Mouse (Mus musculus) hindbrain, embryonic 14.5 days (tissue): ENCODE results near the gene Nit1. TPM values are rescaled to one million over a fixed set of nuclear protein-coding genes. Genes with fewer than 3 reads are reported as not detected.
"Not testable (repeated sequence)": the region's sequence is repeated elsewhere in the genome, so short reads cannot be mapped to it uniquely, and the experiment has no call there.

ENCODE experiments used
- ATAC-seq: fragments of 200-750 bp; cut with Nextera tagmentation; 2 replicates; pipeline ENCODE4 v1.8.0; 2017; ENCODE audit warnings: moderate number of reproducible peaks, mild to moderate bottlenecking, moderate TSS enrichment, moderate library complexity; ENCODE audit not compliant: low FRiP score
- DNase-seq: peaks from one replicate; pipeline ENCODE4 v3.0.0-alpha.2; 2015; ENCODE audit warnings: low spot score
- H3K27ac ChIP-seq: fragments of 300-500 bp; sonication (generic); 2 replicates; pipeline ENCODE4 v1.5.1; 2014; ENCODE audit warnings: mild to moderate bottlenecking, moderate library complexity
- H3K27me3 ChIP-seq: fragments of 300-500 bp; sonication (generic); 2 replicates; pipeline ENCODE4 v1.6.1; 2014; ENCODE audit warnings: mild to moderate bottlenecking, low read length, mixed read lengths; ENCODE audit not compliant: control insufficient read depth, insufficient read depth
- H3K36me3 ChIP-seq: fragments of 300-500 bp; sonication (generic); replicated peaks from 2 replicates; pipeline ENCODE4 v1.6.1; 2014; ENCODE audit not compliant: control insufficient read depth, insufficient read depth
- H3K4me1 ChIP-seq: fragments of 300-500 bp; sonication (generic); replicated peaks from 2 replicates; pipeline ENCODE4 v1.6.1; 2014; ENCODE audit warnings: antibody characterized with exemption, low read length, mixed read lengths; ENCODE audit not compliant: control insufficient read depth, insufficient read depth
- H3K4me2 ChIP-seq: fragments of 300-500 bp; sonication (generic); replicated peaks from 2 replicates; pipeline ENCODE4 v1.6.1; 2014; ENCODE audit warnings: mild to moderate bottlenecking, moderate library complexity
- H3K4me3 ChIP-seq: fragments of 300-500 bp; sonication (generic); replicated peaks from 2 replicates; pipeline ENCODE4 v1.5.1; 2014; ENCODE audit warnings: mild to moderate bottlenecking, low read length
- H3K9ac ChIP-seq: fragments of 300-500 bp; sonication (generic); 2 replicates; pipeline ENCODE4 v1.6.1; 2014
- H3K9me3 ChIP-seq: fragments of 300-500 bp; sonication (generic); 2 replicates; pipeline ENCODE4 v1.6.1; 2016; ENCODE audit warnings: low read length; ENCODE audit not compliant: control insufficient read depth
- WGBS: fragments of 180-500 bp; shearing (Covaris S2); extraction: QIAGEN DNeasy Blood & Tissue Kit; methylation state at CpG from one replicate; pipeline ENCODE4 v1.1.7; 2014; 5-methylcytosine and 5-hydroxymethylcytosine counted together
- polyA plus RNA-seq: library from polyadenylated mRNA; unstranded; fragments of >200 nt; fragmentation: Nextera tagmentation; extraction: Ambion mirVana; gene quantifications from 2 replicates; pipeline ENCODE4 v1.2.1, GENCODE M21; 2014

Nit1 gene
- polyA plus RNA-seq, 1 experiment from 2014 or later: 36.6 TPM

DNA sequence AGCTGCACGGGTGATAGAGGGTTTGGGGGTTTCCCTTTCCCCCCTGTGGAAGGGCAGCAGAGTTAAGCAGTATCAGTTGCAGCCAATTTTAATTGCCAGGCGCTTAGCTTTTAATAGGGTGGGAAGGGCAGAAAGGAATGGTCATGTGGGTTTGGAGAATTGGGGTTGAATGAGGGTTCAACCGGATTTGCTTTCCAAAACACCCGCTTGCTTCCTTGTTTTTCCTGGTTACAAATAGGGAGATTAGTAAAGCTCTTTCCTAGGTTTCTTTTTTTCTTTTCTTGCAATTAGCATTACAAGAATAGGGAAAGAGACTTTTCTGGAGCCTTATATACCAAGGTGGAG lies 15.3 kb downstream of the Nit1 start:
- peak overlapping the region; percentile 81 for H3K9ac ChIP-seq
- H3K9me3 ChIP-seq: no peaks in the 10 kb centered on the region
- H3K4me3 ChIP-seq: peak overlapping the region; percentile 89
- no peaks in the 10 kb centered on the region for H3K27me3 ChIP-seq
- WGBS: under 1% methylated on average over 4 of the region's 4 CpGs
- H3K36me3 ChIP-seq: peaks cover 14% of the 10 kb centered on the region
- peaks cover 33% of the 10 kb centered on the region for H3K4me1 ChIP-seq
- peak overlapping the region; percentile 78 for H3K4me2 ChIP-seq
- H3K27ac ChIP-seq: peak overlapping the region; percentile 95
- ATAC-seq (no peak), DNase-seq (peak; percentile 40)

DNA sequence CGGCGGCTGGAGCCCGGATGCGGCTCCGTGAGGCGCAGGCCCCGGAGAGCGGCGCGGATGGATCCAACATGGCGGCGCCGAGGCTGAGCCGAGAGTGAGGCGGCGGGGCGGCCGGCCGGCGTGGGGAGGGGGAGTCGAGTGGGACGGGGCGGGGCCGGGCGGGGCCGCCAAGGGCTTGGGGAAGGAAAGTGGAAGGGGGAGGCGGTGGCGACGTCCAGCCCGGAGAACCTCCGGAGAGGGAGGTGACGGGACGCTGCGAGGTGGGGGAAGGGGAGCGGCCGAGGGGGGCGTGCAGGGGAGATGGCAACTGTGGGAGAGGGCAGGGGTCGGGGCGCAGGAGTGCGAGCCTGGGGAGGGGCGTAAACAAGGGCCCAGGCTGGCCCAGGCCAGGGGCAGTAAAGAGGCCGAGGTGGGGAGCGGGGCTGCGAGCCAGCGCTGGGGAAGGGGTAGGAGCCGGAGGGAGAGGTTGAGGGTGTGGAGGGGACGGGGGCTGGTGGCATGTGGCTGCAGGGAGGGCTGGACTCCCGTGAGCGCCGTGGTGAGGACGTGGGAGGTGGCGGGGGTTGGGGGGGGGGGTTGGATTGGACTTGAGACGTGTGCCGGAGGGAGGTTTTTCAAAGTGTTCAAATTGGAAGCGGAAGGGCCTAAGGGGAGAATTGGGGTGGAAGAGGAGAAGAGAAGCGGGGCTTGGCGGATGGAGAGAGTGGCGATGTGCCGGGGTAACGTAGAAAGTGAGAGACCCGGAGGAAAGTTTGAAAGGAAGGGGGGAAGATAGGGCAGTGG lies 15.8 kb downstream of the Nit1 start:
- Histone ChIP-seq H3K9ac (peak overlapping the region; percentile 81), H3K9me3 (no peaks in the 10 kb centered on the region), H3K4me2 (peak overlapping the region; percentile 78), H3K27ac (peak overlapping the region; percentile 95), H3K4me1 (peaks cover 33% of the 10 kb centered on the region), H3K4me3 (peak overlapping the region; percentile 89), H3K27me3 (no peaks in the 10 kb centered on the region), H3K36me3 (peaks cover 14% of the 10 kb centered on the region)
- under 1% methylated on average over 49 of the region's 61 CpGs for WGBS
- no peak for DNase-seq
- ATAC-seq: peak; percentile 88

DNA sequence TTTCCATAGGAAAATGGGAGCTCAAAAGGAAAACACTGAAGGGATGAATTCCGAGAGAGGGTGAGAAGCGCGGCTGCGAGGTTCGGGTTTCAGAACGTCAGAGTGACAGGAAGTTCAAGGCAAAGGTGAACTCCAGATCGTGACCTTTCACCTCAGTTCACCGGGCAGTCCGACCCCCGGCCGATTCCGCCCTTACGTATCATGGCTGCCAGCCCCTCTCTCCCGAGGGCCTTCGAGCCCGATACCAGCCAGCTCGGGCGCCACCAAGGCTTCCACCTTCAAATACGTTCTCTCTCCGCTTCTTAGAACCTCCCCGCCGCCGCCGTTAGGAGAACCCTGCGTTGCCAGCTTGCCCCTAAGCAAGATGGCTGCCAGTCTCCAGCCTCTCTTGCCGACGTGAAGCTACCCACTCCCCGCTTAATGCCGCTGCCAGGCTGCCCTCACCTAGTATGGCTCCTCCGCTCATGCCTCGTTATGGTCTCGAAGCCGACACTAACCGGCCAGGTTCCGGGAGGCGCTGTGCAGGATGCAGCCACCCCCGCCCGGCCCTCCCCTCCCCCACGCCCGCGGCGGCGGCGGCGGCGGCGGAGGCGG lies 16.5 kb downstream of the Nit1 start, which contains the start of gene Dedd:
Gene Dedd, plus strand, starts transcription at position 307 of the 594 bp plus-strand sequence.
- 1% methylated on average over 41 of the region's 48 CpGs for WGBS
- Histone ChIP-seq H3K9me3 (no peaks in the 10 kb centered on the region), H3K4me3 (peak within 1 kb of the TSS; percentile 89), H3K9ac (peak within 1 kb of the TSS; percentile 81), H3K27me3 (no peaks in the 10 kb centered on the region), H3K4me2 (peak within 1 kb of the TSS; percentile 78), H3K36me3 (peaks cover 11% of the 10 kb centered on the region), H3K27ac (peak within 1 kb of the TSS; percentile 95), H3K4me1 (peaks cover 33% of the 10 kb centered on the region)
- ATAC-seq (peak; percentile 96), DNase-seq (peak; percentile 89)

DNA sequence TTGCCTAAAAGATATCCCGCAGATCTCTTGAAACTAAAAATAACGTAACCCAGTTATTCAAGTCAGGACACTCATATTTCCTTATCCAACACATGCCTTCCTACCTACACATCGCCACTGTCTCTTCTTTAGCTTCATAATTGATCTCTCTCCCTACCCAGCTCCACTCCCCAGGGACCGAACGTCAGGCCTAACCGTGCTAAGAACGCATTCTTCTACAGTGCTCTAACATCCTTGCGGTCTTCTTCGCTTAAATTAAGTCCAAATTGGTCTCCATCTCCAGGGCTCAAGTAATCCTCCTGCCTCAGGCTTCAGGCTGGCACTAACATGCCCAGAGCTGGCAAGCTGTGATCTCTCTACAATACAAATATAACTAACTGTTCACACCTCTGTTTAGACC lies 17.2 kb downstream of the Nit1 start:
- peak overlapping the region; percentile 89 for H3K4me3 ChIP-seq
- no peak for ATAC-seq
- no peaks in the 10 kb centered on the region for H3K9me3 ChIP-seq
- DNase-seq: peak; percentile 40
- peaks cover 33% of the 10 kb centered on the region for H3K4me1 ChIP-seq
- no peaks in the 10 kb centered on the region for H3K27me3 ChIP-seq
- peaks cover 13% of the 10 kb centered on the region; the same call in 1 of the 2 replicates for H3K36me3 ChIP-seq
- peak overlapping the region; percentile 95 for H3K27ac ChIP-seq
- H3K4me2 ChIP-seq: peak overlapping the region; percentile 78
- peak overlapping the region; percentile 81 for H3K9ac ChIP-seq
- 35% methylated on average over 9 of the region's 9 CpGs for WGBS

DNA sequence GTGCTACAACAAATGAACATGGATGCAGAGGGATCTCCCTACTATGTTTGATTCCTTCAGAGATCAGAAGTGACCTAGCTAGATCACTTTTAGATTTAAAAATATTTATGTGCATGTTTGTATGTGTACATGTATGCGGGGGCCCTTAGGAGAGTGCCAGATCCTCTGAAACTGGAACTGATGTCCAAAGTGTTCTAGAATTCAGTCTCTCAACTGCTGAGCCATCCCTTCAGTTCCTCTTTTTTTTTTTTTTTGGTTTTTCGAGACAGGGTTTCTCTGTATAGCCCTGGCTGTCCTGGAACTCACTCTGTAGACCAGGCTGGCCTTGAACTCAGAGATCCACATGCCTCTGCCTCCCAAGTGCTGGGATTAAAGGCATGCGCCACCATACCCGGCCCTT lies 18.9 kb downstream of the Nit1 start:
- not testable (repeated sequence) for H3K9ac ChIP-seq, H3K4me2 ChIP-seq, H3K27ac ChIP-seq, ATAC-seq, H3K36me3 ChIP-seq, H3K27me3 ChIP-seq, DNase-seq, H3K4me3 ChIP-seq, H3K9me3 ChIP-seq
- peaks cover 28% of the 10 kb centered on the region for H3K4me1 ChIP-seq
- WGBS: 84% methylated on average over 3 of the region's 4 CpGs

DNA sequence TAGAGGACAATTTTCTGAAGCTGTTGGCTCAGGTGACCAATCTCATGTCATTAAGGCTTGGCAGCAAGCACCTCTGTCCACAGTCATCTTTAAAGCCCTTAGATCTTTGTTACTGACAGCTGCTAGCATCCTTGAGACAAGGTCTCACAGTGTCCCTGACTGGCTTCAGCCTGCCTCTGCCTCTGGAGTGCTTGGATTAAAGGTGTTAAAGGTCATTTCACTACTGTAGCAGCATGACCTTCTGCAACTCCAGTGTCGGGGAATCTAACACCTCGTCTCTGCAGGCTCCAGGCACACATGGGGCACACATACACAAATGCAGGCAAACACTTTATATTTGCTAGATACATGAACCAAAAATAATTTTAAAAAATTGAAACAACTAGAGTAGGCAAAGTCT lies 19.9 kb downstream of the Nit1 start:
- Histone ChIP-seq H3K4me3 (no peak overlapping the region), H3K27ac (no peak overlapping the region), H3K27me3 (no peaks in the 10 kb centered on the region), H3K4me1 (peaks cover 20% of the 10 kb centered on the region), H3K4me2 (no peak overlapping the region), H3K9ac (no peak overlapping the region), H3K36me3 (0 out of 2 replicates have a peak, but pooled peaks cover 9% of the 10 kb centered on the region), H3K9me3 (no peaks in the 10 kb centered on the region)
- ATAC-seq (no peak), DNase-seq (no peak)
- 87% methylated on average over 2 of the region's 2 CpGs for WGBS

DNA sequence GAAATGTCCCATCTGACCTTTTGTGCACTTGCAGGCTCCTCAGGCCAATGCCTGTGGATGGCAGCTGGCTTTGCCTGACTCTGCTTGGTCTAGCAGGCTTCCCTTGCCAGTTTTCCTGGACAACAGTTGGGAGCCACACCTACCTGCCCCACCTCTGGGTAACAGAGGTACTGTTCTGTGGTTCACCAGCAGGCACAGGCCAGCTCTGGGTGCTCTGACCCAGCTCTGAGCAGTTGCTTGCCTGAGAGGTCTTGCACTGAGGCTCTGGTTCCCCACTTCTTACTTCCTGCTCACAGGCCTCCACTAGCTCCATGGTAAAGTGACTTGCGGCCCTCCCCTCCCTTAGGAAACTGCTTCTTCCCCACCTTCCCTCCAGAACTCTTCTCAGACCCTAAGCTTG lies 23.4 kb downstream of the Nit1 start:
- no peak overlapping the region for H3K27ac ChIP-seq
- H3K4me2 ChIP-seq: no peak overlapping the region
- DNase-seq: no peak
- WGBS: 93% methylated on average over 1 of the region's 1 CpGs
- peak; percentile 40; the same call in 1 of the 2 replicates for ATAC-seq
- no peak overlapping the region for H3K9ac ChIP-seq
- no peaks in the 10 kb centered on the region for H3K27me3 ChIP-seq
- no peak overlapping the region for H3K4me3 ChIP-seq
- 0 out of 2 replicates have a peak, but pooled peaks cover 9% of the 10 kb centered on the region for H3K36me3 ChIP-seq
- H3K4me1 ChIP-seq: peaks cover under 1% of the 10 kb centered on the region; the same call in 1 of the 2 replicates
- H3K9me3 ChIP-seq: no peaks in the 10 kb centered on the region

DNA sequence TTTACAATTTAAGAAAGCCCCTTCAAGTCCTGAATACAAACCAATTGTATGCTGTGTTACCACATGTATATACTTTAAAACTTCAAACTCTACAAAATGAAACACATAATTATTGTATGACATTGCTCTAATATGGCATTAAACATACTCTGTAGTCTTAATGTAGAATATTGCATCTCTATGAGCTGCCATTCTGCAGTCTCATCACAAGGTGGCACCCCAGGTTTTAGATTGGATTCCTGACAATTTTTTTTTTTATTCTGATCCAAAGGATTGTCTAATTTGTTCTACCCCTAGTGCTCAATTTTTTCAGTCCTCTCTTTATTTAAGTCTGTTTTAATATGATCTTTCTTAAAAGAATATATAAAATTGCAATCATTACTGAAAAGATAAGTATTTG lies 24.0 kb downstream of the Nit1 start:
- H3K4me1 ChIP-seq: no peaks in the 10 kb centered on the region; the same call in 1 of the 2 replicates
- no peak overlapping the region for H3K27ac ChIP-seq
- H3K4me3 ChIP-seq: no peak overlapping the region
- H3K4me2 ChIP-seq: no peak overlapping the region
- DNase-seq: peak; percentile 42
- 0 out of 2 replicates have a peak, but pooled peaks cover 9% of the 10 kb centered on the region for H3K36me3 ChIP-seq
- ATAC-seq: no peak
- no peaks in the 10 kb centered on the region for H3K9me3 ChIP-seq
- no peak overlapping the region for H3K9ac ChIP-seq
- no peaks in the 10 kb centered on the region for H3K27me3 ChIP-seq

DNA sequence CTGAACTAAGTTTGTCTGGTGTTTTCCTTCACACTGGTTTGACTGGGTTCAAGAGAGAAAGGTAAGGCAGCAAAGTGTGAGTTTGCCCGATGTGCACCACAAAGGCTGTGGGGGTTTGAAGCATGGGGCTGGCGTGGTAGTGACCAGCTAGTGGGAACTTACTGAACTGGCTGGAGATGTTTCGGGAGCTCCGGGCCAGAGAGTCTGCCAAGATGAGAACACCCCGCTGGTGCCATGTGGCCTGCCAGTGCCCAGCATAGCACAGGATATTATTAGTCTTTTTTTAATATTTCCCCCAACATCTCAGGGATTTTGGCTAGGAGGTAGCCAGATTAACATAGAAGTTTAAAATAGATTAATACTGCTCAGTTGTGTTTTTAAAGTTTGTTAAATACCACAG lies 25.3 kb downstream of the Nit1 start:
- H3K4me1 ChIP-seq: no peaks in the 10 kb centered on the region
- no peaks in the 10 kb centered on the region for H3K9me3 ChIP-seq
- H3K27me3 ChIP-seq: no peaks in the 10 kb centered on the region
- 0 out of 2 replicates have a peak overlapping the region, but pooled peaks have one; percentile 15 for H3K4me2 ChIP-seq
- ATAC-seq (no peak), DNase-seq (no peak)
- WGBS: 15% methylated on average over 5 of the region's 5 CpGs
- no peak overlapping the region; the same call in 1 of the 2 replicates for H3K4me3 ChIP-seq
- no peak overlapping the region for H3K27ac ChIP-seq
- H3K36me3 ChIP-seq: 0 out of 2 replicates have a peak, but pooled peaks cover 3% of the 10 kb centered on the region
- H3K9ac ChIP-seq: no peak overlapping the region
